Mouse (Mus musculus) cortical plate, adult 2 months (tissue): ENCODE measurements around the gene Hspbp1. TPM values are rescaled to one million over a fixed set of nuclear protein-coding genes. Genes with fewer than 3 reads are reported as not detected.

Source experiments
- H3K27ac ChIP-seq: fragments of 200-500 bp; 2 replicates; pipeline ENCODE4 v1.5.1; 2012; ENCODE audit warnings: low read length, control low read depth, inconsistent platforms; ENCODE audit not compliant: insufficient read depth
- H3K4me1 ChIP-seq: fragments of 200-500 bp; 2 replicates; pipeline ENCODE4 v1.6.1; 2011; ENCODE audit warnings: low read length; ENCODE audit not compliant: control insufficient read depth, insufficient read depth
- H3K4me3 ChIP-seq: fragments of 200-500 bp; 2 replicates; pipeline ENCODE4 v1.5.1; 2011; ENCODE audit warnings: mild to moderate bottlenecking, low read length, control low read depth; ENCODE audit not compliant: insufficient read depth
- CTCF ChIP-seq: fragments of 200-500 bp; IDR thresholded peaks from 2 replicates; pipeline ENCODE4 v1.5.1; 2011; ENCODE audit warnings: mild to moderate bottlenecking, control low read depth, low read length; ENCODE audit not compliant: insufficient read depth; ENCODE audit errors: extremely low read depth
- POLR2A ChIP-seq: fragments of 200-500 bp; IDR thresholded peaks from 2 replicates; pipeline ENCODE4 v1.6.1; 2011; ENCODE audit warnings: mild to moderate bottlenecking, low read length, control low read depth; ENCODE audit not compliant: insufficient read depth; ENCODE audit errors: extremely low read depth
- polyA plus RNA-seq: library from polyadenylated mRNA; depleted of rRNA; stranded (reverse); fragments of >200 nt; gene quantifications from 2 replicates; pipeline ENCODE4 v1.2.3, GENCODE M21; 2012

Hspbp1 gene
- polyA plus RNA-seq, 1 experiment = 108 TPM

DNA sequence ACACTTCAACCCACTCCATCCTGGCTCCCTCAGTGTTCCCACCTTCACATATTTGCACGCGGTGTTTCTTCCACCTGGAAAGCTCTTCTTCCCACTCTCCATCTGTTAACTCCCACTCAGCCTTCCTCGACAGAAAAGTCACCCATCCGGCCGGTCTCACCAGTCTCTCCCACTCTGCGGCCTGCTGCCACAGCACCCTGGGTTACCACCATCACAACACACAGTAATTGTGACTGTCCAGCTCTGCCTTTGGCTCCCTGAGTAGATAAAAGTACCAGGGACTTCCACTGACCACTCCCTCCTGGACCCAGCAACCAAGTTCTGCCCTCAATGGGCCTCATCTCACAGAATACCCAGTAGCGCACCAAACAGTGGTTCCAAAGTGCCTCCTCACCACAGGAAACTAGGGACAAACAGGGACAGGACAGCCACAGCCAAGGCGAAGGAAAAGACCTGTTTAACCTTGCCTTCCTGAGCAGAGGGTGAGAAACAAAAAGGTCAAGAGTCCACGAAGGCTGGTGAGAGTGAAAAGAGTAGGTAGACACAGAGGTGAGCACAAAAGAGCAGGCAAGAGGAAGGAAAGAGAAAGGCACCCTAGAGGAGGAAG is 27.2 kb downstream of the Hspbp1 start:
- Histone ChIP-seq H3K4me3 (peak overlapping the region; percentile 83), H3K4me1 (peaks cover 25% of the 10 kb centered on the region), H3K27ac (peak overlapping the region; percentile 48; the same call in 1 of the 2 replicates)
- TF ChIP-seq POLR2A = 0 out of 2 replicates have a peak, but pooled peaks have one; percentile 28
- TF ChIP-seq CTCF = no peak

DNA sequence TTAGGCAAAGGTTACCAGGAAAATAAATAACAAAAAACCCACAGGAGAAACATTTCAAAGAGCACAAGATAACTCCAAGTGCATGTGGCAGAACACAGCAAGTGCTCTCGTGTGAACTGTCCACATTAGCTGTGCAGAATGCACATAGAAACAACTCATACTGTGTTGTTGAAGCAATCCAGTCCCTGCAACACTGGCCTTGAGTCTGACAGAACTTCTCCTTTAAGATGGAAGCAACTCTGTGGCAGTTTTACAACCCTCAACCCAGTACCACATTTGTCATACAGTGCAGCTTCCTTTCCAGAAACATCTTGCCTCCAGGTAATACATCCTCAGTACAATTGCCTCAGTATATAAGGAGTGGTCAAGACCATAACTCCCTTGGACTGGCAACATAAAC is 28.1 kb downstream of the Hspbp1 start:
- peaks cover 29% of the 10 kb centered on the region for H3K4me1 ChIP-seq
- peak overlapping the region; percentile 83 for H3K4me3 ChIP-seq
- no peak overlapping the region for H3K27ac ChIP-seq
- TF ChIP-seq CTCF (no peak), POLR2A (no peak)

DNA sequence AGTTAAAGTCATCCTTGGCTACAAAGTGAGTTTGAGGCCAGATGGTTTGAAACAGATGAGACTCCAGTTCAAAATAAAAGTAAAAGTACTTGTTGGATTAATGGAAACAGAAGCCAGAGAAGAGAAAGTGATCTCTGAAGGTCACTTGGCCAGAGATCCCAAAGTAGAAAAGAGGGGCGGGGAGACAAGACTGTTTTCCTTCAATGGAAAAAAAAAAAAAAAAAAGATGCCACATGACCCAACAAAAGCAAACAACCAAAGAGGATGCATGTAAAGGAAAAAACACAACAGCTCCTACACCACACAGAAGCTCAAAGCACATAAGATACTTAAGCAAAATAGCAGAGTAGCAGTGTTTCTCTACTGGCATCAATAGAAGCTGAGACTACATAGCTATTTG is 29.0 kb downstream of the Hspbp1 start:
- Histone ChIP-seq H3K4me1 (peaks cover 33% of the 10 kb centered on the region), H3K27ac (no peak overlapping the region), H3K4me3 (no peak overlapping the region)
- TF ChIP-seq CTCF (no peak), POLR2A (no peak)

DNA sequence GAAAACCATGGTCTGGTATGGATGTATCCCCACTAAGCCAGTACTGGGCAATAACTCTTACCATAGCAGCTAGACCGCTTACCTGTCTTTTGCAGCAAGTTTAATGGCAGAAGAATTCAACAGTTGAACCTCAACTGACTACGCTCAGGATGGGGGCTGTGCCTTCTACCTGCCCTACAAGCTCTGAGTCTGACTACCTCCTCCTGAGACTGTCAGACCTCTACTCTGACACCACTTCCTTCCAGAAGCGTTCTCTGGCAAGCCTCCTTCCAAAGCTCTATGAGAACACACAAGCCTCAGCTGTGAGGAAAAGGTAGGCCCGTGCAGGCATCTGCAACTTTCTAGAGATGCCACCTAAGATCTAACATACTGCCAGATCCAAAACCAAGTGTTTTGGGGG is 29.5 kb downstream of the Hspbp1 start:
- no peak overlapping the region for H3K4me3 ChIP-seq
- TF ChIP-seq POLR2A = no peak
- TF ChIP-seq CTCF = no peak
- peaks cover 32% of the 10 kb centered on the region for H3K4me1 ChIP-seq
- no peak overlapping the region for H3K27ac ChIP-seq

DNA sequence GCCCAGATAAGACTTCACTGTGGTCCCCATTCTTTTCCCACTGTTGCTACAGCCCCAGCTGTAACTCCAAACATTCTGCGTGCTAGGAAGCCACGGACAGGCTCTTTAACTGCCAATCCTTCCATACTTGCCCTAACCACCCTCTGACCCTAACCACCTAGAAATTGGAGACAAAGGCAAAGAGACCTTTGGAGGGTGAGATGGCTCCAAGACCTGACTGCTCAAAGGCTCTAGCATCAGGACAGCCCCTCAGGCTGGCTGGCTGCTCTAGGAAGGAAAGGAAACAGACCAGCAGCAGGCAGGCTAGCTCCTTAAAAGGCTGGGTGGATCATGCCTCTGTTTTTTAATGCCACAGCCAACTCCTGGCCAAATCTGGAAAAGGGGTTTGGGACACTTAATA is 30.6 kb downstream of the Hspbp1 start:
- Histone ChIP-seq H3K4me3 (no peak overlapping the region), H3K4me1 (peaks cover 27% of the 10 kb centered on the region), H3K27ac (peak overlapping the region; percentile 48)
- no peak for TF ChIP-seq POLR2A
- no peak for TF ChIP-seq CTCF

- peak overlapping the region; percentile 80 for H3K27ac ChIP-seq
- peaks cover 27% of the 10 kb centered on the region for H3K4me1 ChIP-seq
- no peak for TF ChIP-seq POLR2A
- no peak for TF ChIP-seq CTCF
Observed at GRCm38 (mm10) chr7:4653780-4654179, 31.1 kb downstream of the Hspbp1 start.

DNA sequence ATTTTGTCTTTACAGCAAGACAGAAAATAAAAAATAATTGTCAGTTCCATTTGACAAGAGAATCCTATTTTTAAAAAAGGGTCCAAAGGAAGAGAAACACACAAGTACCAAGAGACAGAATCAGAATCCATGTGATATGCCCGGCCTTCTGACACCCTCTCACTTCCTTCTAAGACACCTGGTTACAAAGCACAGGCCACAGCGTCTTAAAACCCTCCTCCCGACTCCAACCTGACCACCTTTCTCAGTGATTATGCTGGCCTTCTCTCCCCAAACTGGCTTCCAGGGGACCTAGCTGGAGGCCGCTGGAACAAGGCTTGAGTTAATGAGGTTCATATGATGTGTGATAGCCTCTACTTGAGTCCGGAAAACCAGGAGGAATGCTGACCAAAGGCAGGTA is 31.5 kb downstream of the Hspbp1 start:
- Histone ChIP-seq H3K27ac (peak overlapping the region; percentile 80), H3K4me1 (peaks cover 27% of the 10 kb centered on the region), H3K4me3 (no peak overlapping the region)
- no peak for TF ChIP-seq POLR2A
- TF ChIP-seq CTCF = no peak

More at GRCm38 (mm10) chr7:4653780-4654179, 31.1 kb downstream of the Hspbp1 start:
- no peak overlapping the region for H3K4me3 ChIP-seq

- Histone ChIP-seq H3K4me1 (peaks cover 27% of the 10 kb centered on the region), H3K27ac (0 out of 2 replicates have a peak overlapping the region, but pooled peaks have one; percentile 1), H3K4me3 (no peak overlapping the region)
- TF ChIP-seq POLR2A = no peak
- no peak for TF ChIP-seq CTCF
Observed at GRCm38 (mm10) chr7:4652726-4653125, 32.1 kb downstream of the Hspbp1 start.

GRCm38 (mm10) chr7:4651581-4651980 is 33.3 kb downstream of the Hspbp1 start:
- Histone ChIP-seq H3K27ac (no peak overlapping the region), H3K4me3 (no peak overlapping the region), H3K4me1 (peaks cover 23% of the 10 kb centered on the region)
- TF ChIP-seq CTCF (no peak), POLR2A (no peak)

- no peak overlapping the region for H3K4me3 ChIP-seq
- no peak for TF ChIP-seq CTCF
- TF ChIP-seq POLR2A = no peak
- H3K4me1 ChIP-seq = peaks cover 12% of the 10 kb centered on the region
- H3K27ac ChIP-seq = no peak overlapping the region
Observed at GRCm38 (mm10) chr7:4647992-4648391, 36.9 kb downstream of the Hspbp1 start.
